Mouse (Mus musculus) forebrain, postnatal 0 days (tissue): Measurements from ENCODE around the gene Fam104a. TPM values are rescaled to one million over a fixed set of nuclear protein-coding genes. Genes with fewer than 3 reads are reported as not detected.

ENCODE experiments used
- ATAC-seq: fragments of 200-750 bp; cut with Nextera tagmentation; 2 replicates; pipeline ENCODE4 v1.8.0; 2017; ENCODE audit warnings: mild to moderate bottlenecking, moderate library complexity
- DNase-seq: peaks from one replicate; pipeline ENCODE4 v3.0.0-alpha.2; 2015
- H3K27ac ChIP-seq: fragments of 300-500 bp; sonication (generic); 2 replicates; pipeline ENCODE4 v1.5.1; 2014; ENCODE audit warnings: low read depth, mild to moderate bottlenecking, antibody characterized with exemption, low read length, moderate library complexity, mixed read lengths
- H3K27me3 ChIP-seq: fragments of 300-500 bp; sonication (generic); 2 replicates; pipeline ENCODE4 v1.6.1; 2014; ENCODE audit warnings: mild to moderate bottlenecking, low read length, mixed read lengths; ENCODE audit not compliant: insufficient read depth
- H3K36me3 ChIP-seq: fragments of 300-500 bp; sonication (generic); 2 replicates; pipeline ENCODE4 v1.6.1; 2014; ENCODE audit warnings: mild to moderate bottlenecking, moderate library complexity; ENCODE audit not compliant: insufficient read depth
- H3K4me1 ChIP-seq: fragments of 300-500 bp; sonication (generic); 2 replicates; pipeline ENCODE4 v1.6.1; 2014; ENCODE audit warnings: antibody characterized with exemption; ENCODE audit not compliant: insufficient read depth
- H3K4me2 ChIP-seq: fragments of 300-500 bp; sonication (generic); 2 replicates; pipeline ENCODE4 v1.6.1; 2014; ENCODE audit warnings: low read depth, mild to moderate bottlenecking, moderate library complexity
- H3K4me3 ChIP-seq: fragments of 300-500 bp; sonication (generic); 2 replicates; pipeline ENCODE4 v1.5.1; 2014; ENCODE audit warnings: low read depth, low read length, mixed read lengths
- H3K9ac ChIP-seq: fragments of 300-500 bp; sonication (generic); 2 replicates; pipeline ENCODE4 v1.6.1; 2014; ENCODE audit warnings: mild to moderate bottlenecking
- H3K9me3 ChIP-seq: fragments of 300-500 bp; sonication (generic); 2 replicates; pipeline ENCODE4 v1.6.1; 2016; ENCODE audit warnings: low read length
- CTCF ChIP-seq: sonication (generic); IDR thresholded peaks from 2 replicates; pipeline ENCODE4 v1.5.1; 2016; ENCODE audit warnings: antibody characterized with exemption, control low read depth, low read depth
- WGBS: fragments of 180-500 bp; shearing (Covaris S2); extraction: QIAGEN DNeasy Blood & Tissue Kit; methylation state at CpG from one replicate; pipeline ENCODE4 v1.1.7; 2014; 5-methylcytosine and 5-hydroxymethylcytosine counted together
- polyA plus RNA-seq: library from polyadenylated mRNA; unstranded; fragments of >200 nt; fragmentation: Nextera tagmentation; extraction: Ambion mirVana; gene quantifications from 2 replicates; pipeline ENCODE4 v1.2.1, GENCODE M21; 2015
- total RNA-seq: library from RNA; depleted of rRNA; stranded (reverse); fragments of >200 nt; gene quantifications from 2 replicates; pipeline ENCODE4 v1.2.3, GENCODE M21; 2014

Gene Fam104a
- total and polyA plus RNA-seq, 2 experiments from 2014 or later, result 37.6 to 54.7 TPM

- peaks cover 41% of the 10 kb centered on the region for H3K36me3 ChIP-seq
- no peak overlapping the region for H3K4me2 ChIP-seq
- 41% methylated on average over 2 of the region's 2 CpGs for WGBS
- no peak overlapping the region for H3K4me3 ChIP-seq
- H3K27me3 ChIP-seq, result no peaks in the 10 kb centered on the region
- H3K9ac ChIP-seq, result peak overlapping the region; percentile 14; the same call in 1 of the 2 replicates
- H3K9me3 ChIP-seq, result no peaks in the 10 kb centered on the region
- DNase-seq, result no peak
- no peak for ATAC-seq
- H3K4me1 ChIP-seq, result peaks cover 16% of the 10 kb centered on the region
- no peak overlapping the region for H3K27ac ChIP-seq
- no peak for TF ChIP-seq CTCF
These were observed 3.1 kb upstream of the Fam104a start for GRCm38 (mm10) chr11:113687031-113687430.

GRCm38 (mm10) chr11:113684707-113685426, 912 bp upstream of the Fam104a start:
- ATAC-seq (no peak), DNase-seq (no peak)
- Histone ChIP-seq H3K4me2 (peak overlapping the region; percentile 94), H3K9ac (peak overlapping the region; percentile 87), H3K4me1 (peaks cover 16% of the 10 kb centered on the region), H3K27me3 (no peaks in the 10 kb centered on the region), H3K27ac (peak overlapping the region; percentile 92), H3K36me3 (peaks cover 23% of the 10 kb centered on the region), H3K9me3 (no peaks in the 10 kb centered on the region), H3K4me3 (peak overlapping the region; percentile 88)
- WGBS, result 42% methylated on average over 25 of the region's 25 CpGs
- no peak for TF ChIP-seq CTCF

- Histone ChIP-seq H3K4me3 (peak overlapping the region; percentile 88), H3K9ac (peak overlapping the region; percentile 87), H3K27me3 (no peaks in the 10 kb centered on the region), H3K9me3 (no peaks in the 10 kb centered on the region), H3K4me2 (peak overlapping the region; percentile 94), H3K4me1 (peaks cover 16% of the 10 kb centered on the region), H3K36me3 (peaks cover 10% of the 10 kb centered on the region), H3K27ac (peak overlapping the region; percentile 92)
- TF ChIP-seq CTCF, result no peak
- DNase-seq, result no peak
- WGBS, result under 1% methylated on average over 33 of the region's 38 CpGs
- ATAC-seq, result no peak
These were observed 363 bp downstream of the Fam104a start for GRCm38 (mm10) chr11:113683627-113683956.

- H3K9me3 ChIP-seq, result no peaks in the 10 kb centered on the region
- peak overlapping the region; percentile 94 for H3K4me2 ChIP-seq
- no peak for TF ChIP-seq CTCF
- ATAC-seq, result peak; percentile 14
- H3K9ac ChIP-seq, result peak overlapping the region; percentile 87
- no peaks in the 10 kb centered on the region for H3K27me3 ChIP-seq
- 2% methylated on average over 38 of the region's 38 CpGs for WGBS
- peak overlapping the region; percentile 92 for H3K27ac ChIP-seq
- DNase-seq, result peak; percentile 19
- peaks cover 5% of the 10 kb centered on the region for H3K36me3 ChIP-seq
- H3K4me1 ChIP-seq, result peaks cover 16% of the 10 kb centered on the region
- peak overlapping the region; percentile 88 for H3K4me3 ChIP-seq
These were observed 893 bp downstream of the Fam104a start for GRCm38 (mm10) chr11:113682897-113683626.

GRCm38 (mm10) chr11:113681979-113682378, 2.0 kb downstream of the Fam104a start:
- H3K4me3 ChIP-seq, result peak overlapping the region; percentile 88; the same call in 1 of the 2 replicates
- H3K9me3 ChIP-seq, result no peaks in the 10 kb centered on the region
- peaks cover 16% of the 10 kb centered on the region for H3K4me1 ChIP-seq
- no peak overlapping the region for H3K27ac ChIP-seq
- ATAC-seq (no peak), DNase-seq (no peak)
- H3K36me3 ChIP-seq, result 0 out of 2 replicates have a peak, but pooled peaks cover 3% of the 10 kb centered on the region
- H3K4me2 ChIP-seq, result peak overlapping the region; percentile 94
- peak; percentile 9; the same call in 1 of the 2 replicates for TF ChIP-seq CTCF
- H3K9ac ChIP-seq, result 0 out of 2 replicates have a peak overlapping the region, but pooled peaks have one; percentile 87
- no peaks in the 10 kb centered on the region for H3K27me3 ChIP-seq

GRCm38 (mm10) chr11:113680954-113681353, 3.0 kb downstream of the Fam104a start:
- ATAC-seq, result no peak
- DNase-seq, result no peak
- Histone ChIP-seq H3K4me3 (no peak overlapping the region), H3K4me2 (no peak overlapping the region), H3K9me3 (no peaks in the 10 kb centered on the region), H3K27me3 (no peaks in the 10 kb centered on the region), H3K9ac (no peak overlapping the region), H3K4me1 (peaks cover 14% of the 10 kb centered on the region; the same call in 1 of the 2 replicates), H3K27ac (no peak overlapping the region), H3K36me3 (peaks cover 11% of the 10 kb centered on the region; the same call in 1 of the 2 replicates)
- 91% methylated on average over 2 of the region's 2 CpGs for WGBS
- no peak for TF ChIP-seq CTCF

GRCm38 (mm10) chr11:113678373-113678772, 5.6 kb downstream of the Fam104a start:
- Histone ChIP-seq H3K27ac (no peak overlapping the region), H3K4me2 (no peak overlapping the region), H3K9ac (no peak overlapping the region), H3K4me1 (0 out of 2 replicates have a peak, but pooled peaks cover 7% of the 10 kb centered on the region), H3K27me3 (no peaks in the 10 kb centered on the region), H3K36me3 (peaks cover 11% of the 10 kb centered on the region), H3K4me3 (no peak overlapping the region), H3K9me3 (no peaks in the 10 kb centered on the region)
- DNase-seq, result no peak
- WGBS, result 83% methylated on average over 8 of the region's 8 CpGs
- TF ChIP-seq CTCF, result no peak
- no peak for ATAC-seq
